Mouse (Mus musculus): ENCODE measurements at regions not wholly inside any gene's neighbourhood (a gene's known extent, or its start where the extent isn't known, plus 50 kb on each side); places are given as distances from the start of the nearest gene placed in this dataset.
"Not testable (repeated sequence)": the region's sequence is repeated elsewhere in the genome, so short reads cannot be mapped to it uniquely, and the experiment has no call there.

DNA sequence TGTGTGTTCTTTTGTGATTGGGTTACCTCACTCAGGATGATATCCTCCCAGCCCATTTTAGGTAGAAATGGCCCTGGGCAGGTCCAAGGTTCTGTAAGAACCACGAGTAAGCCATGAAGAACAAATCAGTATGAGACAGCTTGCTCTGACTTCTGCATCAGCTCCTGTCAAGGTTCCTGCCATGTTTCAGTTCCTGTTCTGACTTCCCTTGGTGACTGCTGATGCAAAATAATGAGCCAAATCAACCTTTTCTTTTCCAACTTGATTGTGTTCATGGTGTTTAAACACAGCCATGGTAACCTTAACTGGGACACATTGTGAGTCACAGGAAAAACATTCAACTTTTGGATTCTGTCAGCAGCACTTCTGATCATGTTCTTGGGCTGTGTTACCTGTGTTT, 667.4 kb upstream of the Igfbp7 start:
- DNase-seq, result no peak

DNA sequence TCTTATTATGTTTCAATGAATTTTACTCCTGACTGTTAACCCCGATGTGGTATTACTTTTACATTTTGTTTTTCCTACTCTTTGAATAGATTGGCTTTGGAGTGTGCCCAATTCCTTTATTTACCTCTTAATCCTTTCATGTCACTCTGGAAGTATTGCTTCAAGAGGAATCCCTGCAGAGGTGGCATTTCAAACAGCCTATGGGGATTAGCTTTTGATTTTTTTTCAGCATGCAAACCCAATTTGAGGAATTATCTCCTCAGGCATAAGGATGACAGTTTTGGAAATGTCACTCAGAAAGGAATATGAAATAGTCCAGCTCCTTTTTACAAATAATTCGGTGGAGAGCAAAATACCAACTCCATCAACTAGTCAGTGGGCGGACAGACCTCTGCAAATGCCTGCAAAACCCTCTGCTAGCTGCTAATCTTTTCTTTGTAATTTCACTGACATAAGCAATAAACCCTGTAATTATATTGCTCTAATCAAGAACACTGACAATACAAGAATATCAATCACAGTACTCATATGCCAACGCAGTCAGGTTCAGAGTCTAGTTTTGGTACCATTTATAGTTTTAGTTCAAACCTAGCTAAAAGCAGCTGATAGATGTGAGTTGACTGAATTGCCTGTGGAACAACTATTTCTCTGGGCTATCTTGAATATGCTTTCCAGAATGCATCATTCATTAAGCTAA, 624.9 kb upstream of the Igfbp7 start:
- DNase-seq, result no peak

DNA sequence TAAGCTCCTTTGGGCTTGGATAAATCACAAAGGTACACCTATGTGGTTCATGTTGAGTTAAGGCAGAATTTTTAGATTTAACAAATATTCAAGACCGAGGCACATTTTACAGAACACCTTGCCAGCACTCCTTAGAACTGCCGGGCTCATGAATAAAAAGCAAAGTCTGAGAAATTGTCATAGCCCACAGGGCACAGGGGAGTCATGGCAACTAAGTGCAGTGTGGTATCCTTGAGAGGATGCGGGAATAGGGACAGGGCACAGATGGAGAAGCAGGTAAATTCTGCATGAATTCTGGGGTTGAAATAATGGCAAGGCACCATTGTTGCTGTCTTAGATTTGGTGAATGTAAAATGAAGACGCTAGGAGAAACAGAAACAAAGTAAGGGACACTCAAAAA, 609.7 kb upstream of the Igfbp7 start:
- no peak for DNase-seq

DNA sequence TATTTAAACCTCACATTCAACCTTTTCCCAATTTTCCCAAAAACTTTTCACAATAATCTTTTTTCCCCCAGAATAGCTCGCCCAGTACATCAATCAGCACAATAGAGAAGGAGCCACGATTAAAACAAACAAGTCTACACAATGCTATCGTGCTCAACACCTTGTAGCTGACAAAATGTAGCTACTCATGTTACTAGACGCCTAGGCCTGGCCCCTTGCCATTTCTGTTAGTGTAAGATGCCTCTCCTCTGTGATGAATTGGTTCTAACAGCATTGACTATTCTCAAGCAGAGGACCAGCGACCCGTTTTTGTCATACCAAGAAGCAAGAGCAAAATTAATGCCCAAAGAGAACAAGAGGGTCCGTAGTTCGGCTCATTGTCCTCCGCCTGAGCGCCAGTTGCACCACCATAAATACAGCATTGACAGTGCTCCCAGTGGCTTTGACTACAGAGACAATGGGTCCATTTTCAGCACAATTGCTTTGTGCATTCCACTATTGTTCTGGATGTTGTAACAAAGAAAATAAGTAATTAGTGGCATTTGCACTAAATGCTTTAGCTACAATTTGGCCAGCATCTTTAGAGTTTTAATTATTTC, 578.7 kb upstream of the Igfbp7 start:
- no peak for DNase-seq

DNA sequence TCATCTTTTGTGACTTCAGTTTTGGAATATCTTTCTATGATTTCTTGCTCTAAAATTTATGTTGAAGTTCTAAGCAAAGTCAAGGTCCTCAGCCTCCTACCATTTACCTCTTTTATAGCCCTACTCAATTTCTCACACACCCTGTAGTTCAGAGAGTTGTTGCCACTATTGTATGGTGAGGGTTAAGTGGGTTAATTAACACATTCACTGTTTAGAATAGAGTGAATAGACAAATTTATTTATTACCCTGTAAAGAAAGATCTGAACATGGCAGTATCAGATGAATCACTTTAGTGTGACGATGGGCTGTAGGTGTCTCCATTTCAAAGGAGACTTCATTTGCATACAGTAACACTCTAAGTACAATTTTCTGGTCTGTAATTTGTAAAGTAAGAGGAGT, 577.4 kb upstream of the Igfbp7 start:
- no peak for DNase-seq

DNA sequence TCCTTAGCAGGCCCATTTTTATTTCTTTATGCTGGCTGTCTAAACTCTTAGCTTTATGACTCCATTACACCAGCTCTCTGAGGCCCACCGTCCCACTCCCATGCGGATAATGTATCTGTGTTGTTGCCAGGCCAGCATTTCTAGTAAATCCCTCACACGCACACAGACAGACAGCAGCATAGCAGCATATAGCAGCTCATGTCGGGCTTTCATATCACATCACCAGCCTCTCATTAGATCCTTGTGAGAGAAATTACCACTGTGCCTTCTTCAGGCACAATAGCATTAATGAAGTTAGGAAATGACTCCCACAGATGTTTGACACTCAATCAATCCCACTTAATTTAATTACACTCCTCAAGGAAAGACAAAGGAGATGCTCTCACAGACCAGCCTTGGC, 532.2 kb upstream of the Igfbp7 start:
- not testable (repeated sequence) for DNase-seq

DNA sequence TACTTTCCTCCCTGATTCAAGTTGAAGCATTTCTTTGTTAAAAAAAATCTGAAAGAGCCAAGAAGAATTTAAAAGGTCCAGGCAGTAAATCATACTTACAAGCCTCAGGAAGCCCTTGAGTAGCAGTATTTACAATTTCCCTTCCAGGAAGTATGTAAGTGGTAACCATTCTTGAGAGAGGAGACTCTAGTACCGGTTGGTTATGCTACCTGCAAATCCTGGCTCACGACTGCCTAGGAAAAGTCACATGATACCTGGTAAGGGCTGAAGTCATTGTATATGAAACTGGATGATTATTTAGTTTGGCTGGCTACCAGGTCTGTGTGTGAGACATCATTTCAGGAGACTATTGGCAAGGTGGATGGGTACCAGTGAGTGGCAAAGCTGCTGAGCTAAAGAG, 524.0 kb upstream of the Igfbp7 start:
- DNase-seq, result no peak

DNA sequence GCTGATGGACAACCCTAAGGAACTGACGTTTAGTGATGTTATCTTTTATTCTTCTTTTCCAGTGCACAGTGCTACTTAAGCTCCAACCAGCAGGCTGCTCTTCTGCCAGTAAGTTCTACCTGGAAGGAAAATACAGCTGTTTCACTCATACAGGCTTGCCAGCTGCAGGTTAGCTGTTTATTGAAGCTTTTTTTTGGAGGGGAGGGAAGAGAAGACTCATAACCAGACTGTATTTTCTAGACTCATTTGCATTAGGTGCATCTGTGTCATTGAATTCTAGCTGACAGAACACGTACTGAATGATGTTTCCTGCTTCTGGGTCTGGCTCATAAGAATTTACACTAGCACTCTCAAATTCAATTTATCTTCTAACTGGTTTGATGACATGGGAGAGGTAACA, 513.3 kb upstream of the Igfbp7 start:
- no peak for DNase-seq

DNA sequence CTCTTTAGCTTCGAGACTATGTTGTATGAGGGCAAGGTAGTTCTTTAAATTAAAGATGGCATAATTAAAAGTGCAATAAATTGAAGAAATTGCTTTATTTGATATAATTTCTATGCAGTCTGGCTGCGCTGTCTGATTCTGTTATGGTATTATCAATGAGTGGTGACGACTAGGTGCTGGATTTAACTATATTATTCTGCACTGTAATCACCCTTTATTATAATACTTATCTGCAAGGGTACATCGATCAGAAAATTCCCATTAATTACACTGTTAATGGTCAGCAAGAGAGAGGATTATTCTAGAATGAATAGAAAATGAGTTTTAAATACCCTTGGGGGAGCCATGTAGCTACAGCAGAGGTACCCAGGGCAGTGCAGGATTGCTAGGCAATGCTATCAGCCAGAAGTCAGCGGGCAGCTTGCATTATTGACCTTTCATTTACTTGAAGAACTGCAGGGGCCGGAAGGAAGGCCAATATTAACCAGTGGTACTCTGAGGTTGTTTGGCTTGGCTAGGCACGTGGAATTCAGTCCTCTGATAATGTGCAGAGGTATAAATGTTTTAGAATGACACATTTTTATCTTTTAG, 509.3 kb upstream of the Igfbp7 start:
- no peak for DNase-seq

DNA sequence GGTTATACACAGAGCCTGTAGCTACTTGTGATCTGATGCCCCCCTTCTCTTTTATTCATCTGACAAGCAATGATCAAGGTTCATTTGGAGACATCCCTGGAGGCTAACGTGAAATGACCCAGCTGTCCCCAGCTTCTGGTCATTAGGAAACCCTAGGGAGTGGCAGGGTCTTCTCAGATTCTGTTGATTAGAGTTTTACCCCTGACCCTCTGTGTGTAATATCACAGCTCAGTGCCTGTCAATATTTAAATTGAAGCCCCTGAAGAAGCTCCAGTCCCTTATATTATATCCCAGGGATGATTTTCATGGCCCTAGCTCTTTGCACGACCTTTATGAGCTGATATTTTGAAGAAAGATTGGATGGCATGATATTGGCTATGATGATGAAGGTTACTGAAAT, 508.5 kb upstream of the Igfbp7 start:
- no peak for DNase-seq

DNA sequence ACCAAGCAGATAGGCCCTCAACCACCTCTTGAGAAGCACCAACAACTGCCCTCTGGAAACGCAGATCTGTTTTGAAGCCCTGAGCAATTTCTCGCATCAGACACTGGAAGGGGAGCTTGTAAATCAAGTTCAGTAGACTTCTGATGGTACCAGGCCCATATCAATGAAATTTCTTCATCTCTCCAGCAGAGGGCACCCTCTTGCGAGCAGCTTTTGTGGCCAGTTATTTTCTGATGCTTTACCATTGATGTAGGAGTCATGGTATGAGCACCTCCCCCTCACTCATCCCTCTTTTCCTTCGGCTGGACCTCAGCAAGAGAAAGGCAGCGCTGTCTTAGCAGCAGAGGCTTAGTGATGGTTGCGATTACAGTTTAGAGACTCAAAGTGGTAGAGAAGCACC, 501.4 kb upstream of the Igfbp7 start:
- no peak for DNase-seq

DNA sequence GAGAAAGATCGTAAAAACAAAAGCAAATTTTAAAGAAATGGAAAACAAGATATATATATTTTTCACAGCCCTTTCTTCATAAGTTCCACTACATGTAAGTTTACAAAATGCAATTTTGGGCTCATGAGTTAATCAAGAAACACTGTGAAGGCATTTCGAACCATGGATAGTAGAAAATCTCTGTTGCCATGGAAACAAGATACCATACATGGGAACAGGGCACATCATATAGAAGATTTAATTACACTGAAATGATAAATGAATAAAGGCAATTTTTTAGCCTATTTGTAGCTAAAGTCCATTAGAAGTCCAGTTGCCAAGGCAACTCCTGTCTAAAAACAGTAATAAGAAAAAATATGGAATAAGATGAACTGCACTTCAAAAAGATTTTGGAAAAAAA, 484.2 kb upstream of the Igfbp7 start:
- not testable (repeated sequence) for DNase-seq

DNA sequence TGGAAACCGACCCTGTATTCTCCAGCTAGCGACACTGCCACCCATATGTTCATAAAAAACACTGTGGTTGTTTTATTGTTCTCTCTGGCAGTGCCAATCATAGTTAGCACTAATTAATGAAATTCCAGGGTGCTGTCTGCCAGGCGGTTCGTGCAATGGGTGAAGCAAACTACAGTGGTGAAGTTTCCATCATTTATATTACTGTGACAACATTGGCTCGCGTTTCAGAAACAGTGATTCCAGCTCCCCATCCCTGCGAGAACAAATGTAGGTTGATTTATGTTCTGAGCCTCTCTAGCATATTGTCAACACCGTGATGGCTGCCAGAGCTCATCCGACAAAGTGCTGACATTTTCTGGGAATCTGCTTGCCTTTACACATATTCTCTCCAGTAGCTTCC, 480.7 kb upstream of the Igfbp7 start:
- no peak for DNase-seq

DNA sequence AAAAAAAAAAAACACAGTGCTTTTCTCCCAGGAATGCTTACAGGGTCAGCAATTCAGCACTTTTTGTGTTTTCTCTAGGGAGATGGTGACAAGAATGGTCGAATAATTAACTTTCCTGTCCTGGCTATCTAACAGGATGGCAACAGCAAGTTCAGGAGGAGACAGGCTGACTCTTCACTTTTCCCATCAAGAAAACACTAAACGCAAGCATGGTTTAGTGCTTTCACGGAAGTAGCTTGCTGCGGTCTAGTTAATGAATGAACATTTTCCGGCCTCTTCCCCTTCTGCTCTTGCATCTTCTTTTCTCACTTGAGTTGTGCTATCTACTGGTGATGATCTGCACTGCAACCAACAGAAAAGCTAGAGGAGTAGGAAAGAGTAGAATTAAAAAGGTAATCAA, 463.6 kb upstream of the Igfbp7 start:
- no peak for DNase-seq

DNA sequence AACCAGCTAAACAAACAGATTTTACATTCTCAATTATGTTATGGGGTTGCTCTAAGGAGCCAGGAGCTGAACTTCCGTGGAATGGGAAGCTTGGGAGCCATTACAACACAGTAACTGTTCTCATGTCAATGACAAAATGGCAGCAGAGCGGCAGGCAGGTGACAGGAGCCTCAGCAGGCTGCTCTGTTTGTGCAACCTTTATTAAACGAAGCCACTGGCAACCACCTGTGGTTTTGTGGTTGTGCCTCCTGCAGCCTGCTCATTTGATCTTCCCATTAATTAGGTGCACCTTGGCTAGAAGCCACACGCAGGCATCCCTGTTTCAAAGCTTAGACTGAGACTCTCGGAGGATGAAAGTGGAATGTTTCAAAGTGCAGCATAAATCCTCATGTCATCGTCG, 457.5 kb upstream of the Igfbp7 start:
- DNase-seq, result no peak

DNA sequence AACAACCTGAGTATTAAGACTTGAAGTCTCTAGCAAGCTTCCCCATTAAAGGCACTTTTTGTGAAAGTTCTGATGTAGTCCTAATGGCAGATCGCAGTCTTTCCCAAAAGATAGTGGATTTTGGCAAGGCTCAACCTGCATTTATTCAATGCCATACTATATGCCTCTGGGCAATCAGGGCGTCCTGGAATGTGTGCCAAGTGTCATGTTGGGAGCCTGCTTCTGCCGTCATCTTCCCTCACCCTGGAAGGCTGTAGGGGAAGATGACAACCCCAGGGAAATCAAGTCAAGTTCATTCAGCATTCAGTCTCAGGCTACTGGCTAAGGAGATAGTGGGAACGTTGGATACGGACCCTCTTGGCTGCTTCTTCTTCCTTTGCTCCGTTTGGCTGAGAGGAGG, 447.4 kb upstream of the Igfbp7 start:
- DNase-seq, result no peak

DNA sequence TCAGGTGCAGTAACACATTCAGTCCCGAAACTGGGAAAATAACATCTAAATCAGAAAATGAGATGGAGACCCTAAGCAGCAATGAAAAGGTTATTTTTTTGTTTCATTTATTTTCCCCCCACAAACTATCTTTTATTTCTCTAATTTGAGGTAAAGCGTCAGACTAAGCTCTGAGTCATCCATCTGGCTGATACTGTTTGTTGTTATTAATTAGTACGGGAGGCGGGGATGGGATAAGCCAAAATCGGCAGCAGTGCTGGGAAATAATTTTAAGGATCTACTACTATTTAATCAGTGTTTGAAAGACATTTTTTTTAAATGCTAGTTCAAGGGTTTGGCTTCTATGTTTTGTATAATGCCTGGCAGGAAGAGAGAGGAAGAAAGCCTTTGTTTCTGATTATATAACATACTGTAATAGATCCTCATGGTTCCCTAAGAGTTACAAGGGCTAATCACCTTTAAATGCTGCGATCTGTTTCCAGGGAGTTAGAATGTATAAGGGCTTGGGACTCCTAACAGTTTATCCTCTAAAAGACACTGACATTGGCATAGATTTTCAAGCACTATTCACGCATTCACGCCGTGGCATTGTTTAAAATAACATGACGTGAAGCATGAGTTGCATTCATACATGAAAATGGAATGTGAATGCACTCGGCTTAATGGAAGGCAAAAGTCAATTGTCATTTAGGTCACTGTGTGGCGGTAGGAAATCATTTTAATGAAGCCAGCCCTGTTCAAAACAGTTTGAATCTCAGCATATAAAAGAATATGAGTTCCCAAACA, 446.4 kb upstream of the Igfbp7 start:
- no peak for DNase-seq

DNA sequence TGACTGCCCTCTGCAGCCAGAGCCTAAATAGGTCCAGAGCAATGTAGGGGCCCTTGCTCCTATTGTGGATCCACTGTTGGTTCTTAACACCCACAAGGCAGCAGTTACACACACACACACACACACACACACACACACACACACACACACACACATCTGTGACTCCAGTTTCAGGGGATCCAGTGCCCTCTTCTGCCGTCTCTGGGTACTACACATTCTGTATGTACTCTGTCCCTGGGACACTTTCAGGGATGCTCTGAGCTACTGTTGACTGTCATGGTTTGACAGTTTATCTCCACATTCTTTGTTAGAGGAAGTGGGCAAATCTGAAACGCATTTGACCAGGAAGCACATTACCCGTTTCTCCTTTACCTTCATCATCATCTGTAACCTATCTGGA, 443.8 kb upstream of the Igfbp7 start:
- no peak for DNase-seq

DNA sequence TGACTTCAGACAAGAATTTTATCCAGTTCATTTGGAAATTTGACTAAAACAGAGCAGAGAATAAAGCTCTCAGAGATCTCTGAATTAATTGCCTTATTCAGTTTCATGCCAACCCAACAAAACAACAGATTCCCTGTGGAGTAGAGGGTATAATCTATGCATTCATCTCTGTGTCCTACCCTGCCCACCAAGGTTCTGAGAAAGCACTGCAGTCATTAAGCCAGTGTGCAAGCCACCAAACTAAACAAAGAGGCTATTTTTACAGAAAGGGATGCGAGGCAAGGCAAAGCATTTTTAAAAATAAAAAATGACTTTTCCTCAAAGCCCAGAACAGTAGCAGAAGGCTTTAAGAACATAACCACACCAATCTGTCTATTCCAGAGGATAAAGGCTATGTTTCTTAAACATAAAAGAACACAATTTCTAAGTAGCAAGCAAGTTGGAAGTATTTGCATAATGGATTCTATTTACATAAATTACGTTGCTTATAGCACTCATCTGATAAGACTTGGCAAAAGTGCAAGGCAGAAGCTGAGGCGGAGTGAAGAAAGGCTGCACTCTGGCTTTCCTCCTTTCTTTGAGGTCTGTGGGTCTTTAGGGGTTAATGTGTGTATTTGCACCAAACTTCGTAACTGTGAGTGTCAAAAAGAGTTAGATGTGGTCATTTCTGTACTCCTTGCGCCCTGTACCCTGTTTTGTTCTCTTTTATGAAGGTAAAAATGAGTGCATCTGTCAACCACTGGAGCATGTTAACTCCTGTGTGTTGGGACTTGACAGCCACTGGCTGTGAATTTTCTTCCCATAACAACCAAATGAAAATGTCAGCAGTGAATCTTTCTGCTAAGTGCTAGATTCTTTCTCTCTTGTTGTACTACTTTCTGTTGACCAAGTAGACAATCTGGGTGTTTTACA, 430.6 kb upstream of the Igfbp7 start:
- DNase-seq, result no peak

DNA sequence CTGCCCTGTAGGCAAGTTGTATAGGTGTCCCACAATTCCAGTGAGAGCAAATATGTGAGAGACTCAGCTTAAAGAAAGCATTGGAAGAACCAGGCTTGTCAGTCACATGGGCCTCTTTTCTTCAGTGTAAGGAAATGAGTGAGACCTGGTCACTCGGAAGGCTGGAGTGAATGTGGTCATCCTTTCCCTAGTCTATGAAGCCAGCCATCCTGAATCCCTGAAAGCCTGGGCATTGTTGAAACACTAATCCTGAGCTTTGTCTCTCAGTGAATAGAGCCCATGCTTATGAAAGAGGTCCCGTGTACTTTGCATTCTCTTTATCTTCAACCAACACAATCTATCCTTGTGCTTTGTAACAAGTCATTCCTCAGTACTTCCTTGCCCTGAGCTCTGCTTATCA, 420.1 kb upstream of the Igfbp7 start:
- DNase-seq, result no peak

DNA sequence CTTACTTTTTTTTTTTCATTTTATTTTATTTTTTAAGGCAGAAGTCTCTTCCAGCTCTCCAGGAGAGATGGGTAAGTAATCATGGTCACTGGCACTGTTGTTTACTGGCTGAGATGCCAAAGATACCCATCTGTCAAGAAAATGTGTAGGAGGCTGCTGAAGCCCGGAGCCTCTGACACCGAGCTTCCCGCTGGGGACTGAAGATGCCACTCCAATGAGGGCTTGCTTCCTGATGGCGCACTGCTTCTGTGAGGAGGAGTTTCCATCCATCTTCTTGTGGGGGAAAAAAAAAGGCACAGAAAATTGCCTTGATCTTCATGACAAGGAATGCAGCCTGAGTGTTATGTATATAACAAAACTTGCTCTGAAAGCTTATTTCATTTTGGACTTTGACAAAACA, 418.2 kb upstream of the Igfbp7 start:
- no peak for DNase-seq

DNA sequence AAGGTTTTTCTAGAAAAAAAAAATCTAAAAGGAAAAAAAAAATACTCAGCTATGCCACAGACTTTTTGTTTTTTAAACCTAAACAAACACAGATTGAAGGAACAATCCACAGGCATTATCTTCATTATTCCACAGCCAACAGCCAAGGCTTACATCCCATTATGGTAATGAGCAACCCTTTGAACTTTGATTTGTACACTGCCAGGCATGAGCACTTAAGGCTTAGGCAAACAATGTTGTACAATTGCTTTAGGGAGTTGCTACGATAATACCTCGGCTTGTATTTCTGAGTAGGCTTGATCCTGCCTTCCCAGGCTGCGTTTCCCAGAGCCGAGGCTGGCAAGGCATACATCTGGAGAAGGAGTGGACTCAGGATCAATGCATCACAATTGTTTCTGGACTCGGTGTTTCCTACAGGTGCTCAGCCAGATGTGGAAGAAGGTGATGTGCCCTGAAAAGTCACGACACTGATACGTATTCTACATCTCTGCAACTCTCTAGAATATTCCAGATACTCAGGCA, 409.0 kb upstream of the Igfbp7 start:
- DNase-seq, result no peak

DNA sequence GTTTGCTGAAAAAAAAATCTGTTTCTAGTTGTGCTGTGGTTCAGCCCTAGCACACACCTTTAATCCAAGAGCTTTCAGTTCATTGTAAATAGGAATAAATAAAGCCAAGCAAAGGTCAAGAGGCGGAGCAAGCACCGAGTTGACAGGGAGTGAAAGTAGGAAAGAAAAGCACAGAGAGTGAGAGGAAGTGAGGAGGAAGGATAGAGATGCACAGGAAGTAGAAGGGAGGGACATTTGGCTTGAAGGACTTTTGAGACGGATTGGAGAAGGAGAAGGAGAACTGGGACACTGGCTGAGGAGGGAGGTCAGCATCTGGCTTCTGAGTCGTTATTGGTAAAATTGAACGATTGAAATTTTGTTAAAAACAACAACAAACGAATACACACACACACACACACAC, 402.0 kb upstream of the Igfbp7 start:
- DNase-seq, result no peak

Measured in B cell, adult 2 months (primary cell).